Mouse (Mus musculus) urinary bladder, postnatal 4 days (tissue): Measurements from ENCODE around the gene Supt3.

Source experiments
- DNase-seq, 2 experiments: peaks; one replicate each; pipeline ENCODE4 v3.0.0; 2021 to 2022; ENCODE audit warnings: low spot score in 2 of 2

Gene Supt3

DNA sequence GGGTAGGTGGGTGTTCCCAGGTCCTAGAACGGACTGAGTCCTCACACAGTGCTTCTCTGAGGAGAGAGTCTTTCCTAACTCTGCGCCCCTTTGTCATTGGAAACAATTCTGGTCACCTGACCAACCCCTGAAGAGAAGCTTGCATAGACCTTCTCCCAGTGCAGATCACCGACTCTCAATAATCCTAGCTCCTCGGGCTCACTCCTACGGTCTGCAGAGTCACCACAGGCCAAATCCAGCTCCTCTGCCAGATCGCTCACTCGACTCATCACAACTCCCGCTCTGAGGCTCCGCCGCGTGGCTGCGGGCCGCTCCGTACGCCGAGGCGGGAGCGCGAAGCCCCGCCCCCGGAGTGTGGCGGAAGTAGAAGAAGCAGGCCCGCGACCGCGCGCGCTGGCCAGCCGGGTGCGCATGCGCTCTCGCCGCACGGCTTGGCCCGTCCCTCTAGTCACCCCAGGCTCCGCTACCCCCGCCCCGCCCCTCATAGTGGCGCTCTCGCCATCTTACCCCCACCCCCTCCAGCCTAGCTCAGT, at the start of gene Supt3:
Supt3 (plus strand) TSS at position 415 of the 533 bp plus-strand sequence.
- DNase-seq: peak; percentile 96 to 97

DNA sequence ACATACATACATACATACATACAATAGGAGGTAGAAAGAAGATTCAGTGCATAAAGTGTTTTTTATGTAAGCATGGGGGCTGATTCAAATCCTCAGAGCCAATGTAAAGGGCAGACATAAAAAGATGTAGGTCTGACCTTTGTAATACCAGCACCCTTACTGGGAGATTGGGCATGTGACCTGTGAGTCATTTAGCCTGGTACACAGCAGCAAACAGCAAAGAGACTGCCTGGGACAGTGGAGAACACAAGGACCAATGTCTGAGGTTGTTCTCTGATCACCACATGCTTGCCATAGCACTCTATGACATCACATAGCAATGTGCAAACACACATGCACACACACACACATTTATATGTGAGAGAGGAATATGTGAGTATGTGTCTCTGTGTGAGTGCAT, 49.3 kb upstream of the Supt3 start:
- no peak for DNase-seq

DNA sequence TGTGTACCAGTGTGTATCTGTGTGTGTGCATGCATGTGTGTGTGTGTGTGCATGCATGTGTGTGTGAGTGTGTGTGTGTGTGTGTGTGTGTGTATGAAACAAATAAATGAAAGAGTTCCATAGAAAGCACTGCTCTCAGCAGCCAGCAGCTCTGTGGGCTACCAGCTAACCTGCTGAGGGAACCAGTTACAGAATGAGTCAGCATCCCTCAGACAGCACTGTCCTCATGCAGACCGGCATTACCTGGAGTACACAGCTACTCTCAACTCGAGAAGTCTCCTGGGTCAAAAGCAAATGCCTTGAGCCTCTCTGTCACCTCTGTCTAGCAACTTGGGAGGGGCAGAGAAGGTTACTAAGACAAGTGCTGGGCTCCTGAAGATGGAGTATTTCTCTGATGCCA, 48.5 kb upstream of the Supt3 start:
- DNase-seq: no peak

DNA sequence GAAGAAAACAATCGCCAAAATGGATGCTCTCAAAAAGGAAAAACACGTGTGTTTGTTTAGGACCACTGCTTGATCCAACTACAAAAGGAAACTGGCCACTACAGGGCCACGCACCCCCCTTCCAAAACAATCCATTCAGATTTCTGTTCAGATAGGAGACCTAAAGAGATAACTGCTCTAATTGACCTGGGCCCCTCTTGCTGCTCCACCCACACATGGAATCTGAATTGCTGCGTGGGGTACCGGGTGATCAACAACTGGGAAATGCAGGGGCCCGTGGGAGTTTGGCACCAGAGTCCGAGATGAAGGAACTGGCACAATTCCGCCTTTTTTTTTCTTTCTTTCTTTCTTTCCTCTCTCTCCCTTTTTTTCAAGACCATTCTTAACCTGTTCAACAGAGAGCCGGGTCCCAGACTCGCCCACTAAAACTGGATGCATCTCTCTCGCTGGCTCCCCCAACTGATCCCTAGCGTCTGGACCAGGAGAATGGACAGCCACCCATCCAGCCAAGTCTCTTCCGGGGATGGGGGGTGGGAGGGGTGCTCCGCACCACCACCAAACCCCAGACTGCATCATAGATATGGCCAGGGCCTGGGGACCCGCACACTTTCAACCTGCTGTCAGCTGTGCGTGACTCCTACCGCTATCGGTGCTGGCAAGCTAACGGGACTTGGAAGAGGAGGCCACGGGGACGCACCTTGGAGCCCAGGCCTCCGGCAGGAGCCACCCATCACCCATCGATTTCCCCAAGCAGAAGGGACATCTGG, 43.2 kb upstream of the Supt3 start:
- DNase-seq: no peak

DNA sequence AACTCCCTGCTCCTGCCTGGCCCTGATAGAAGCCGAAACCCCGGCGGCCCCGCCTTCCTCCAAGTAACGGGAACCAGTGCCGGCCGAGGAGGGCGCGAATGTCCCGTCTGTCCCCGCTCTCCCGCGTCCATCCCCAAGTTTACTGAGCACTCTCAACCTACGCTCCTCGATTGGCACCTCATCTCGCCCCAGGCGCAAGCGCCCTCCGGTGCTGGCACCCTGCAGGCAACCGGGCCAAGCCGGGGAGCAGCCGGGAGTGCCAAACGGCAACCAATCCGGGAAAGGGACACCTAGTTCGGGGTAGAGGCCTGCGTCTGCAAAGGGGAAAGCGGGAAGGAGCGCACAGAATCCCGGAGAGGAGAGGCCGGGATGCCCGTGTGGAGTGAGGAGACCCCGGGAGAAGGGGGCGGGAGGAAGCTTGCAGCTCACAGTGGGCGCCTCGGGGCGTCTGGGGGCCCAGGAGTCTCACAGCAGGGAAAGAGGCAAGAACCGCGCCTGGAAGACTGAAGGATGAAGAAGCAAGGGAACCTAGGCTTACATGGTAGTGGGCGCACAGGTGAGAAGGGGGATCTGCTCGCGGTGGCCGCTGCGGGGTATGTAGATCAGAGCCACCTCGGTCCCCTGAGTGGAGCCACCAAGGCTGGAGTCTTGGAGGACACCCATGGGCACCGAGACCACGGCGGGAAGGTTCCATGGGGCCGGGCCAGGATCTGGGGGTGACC, 42.3 kb upstream of the Supt3 start:
- DNase-seq: peak in 1 of 2 experiments; percentile 34

- peak in 1 of 2 experiments; percentile 40 for DNase-seq
These were observed 41.5 kb upstream of the Supt3 start for GRCm38 (mm10) chr17:44735223-44735990.

DNA sequence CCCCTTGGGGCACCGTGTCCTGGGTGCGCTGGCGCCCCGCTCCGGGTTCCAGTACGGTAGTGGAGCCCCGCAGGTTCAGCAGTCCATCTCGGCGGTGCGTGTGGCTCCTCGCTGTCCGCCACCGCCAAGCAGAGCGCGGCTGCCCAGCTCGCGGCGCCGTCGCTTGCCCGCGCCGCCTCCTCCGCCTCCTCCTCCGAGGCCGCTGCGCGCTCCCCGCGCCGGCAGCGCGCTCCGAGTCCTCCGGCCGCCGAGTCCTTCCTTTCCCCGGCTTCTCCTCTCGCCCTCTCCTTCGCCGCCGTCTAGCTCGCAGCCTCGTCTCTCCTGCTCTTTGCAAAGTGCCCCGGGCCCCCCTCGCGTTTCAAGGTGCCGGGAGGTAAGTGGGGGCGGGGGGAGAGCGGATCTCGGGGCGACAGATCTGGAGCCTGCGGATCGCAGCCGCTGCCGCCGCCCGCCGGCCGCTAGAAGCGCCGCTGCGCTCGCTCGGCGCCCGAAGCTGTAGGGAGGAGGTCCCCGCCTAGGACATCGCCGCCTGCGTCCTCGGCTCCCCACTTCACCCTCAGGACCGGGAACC, 40.9 kb upstream of the Supt3 start:
- DNase-seq: peak; percentile 57 to 65

DNA sequence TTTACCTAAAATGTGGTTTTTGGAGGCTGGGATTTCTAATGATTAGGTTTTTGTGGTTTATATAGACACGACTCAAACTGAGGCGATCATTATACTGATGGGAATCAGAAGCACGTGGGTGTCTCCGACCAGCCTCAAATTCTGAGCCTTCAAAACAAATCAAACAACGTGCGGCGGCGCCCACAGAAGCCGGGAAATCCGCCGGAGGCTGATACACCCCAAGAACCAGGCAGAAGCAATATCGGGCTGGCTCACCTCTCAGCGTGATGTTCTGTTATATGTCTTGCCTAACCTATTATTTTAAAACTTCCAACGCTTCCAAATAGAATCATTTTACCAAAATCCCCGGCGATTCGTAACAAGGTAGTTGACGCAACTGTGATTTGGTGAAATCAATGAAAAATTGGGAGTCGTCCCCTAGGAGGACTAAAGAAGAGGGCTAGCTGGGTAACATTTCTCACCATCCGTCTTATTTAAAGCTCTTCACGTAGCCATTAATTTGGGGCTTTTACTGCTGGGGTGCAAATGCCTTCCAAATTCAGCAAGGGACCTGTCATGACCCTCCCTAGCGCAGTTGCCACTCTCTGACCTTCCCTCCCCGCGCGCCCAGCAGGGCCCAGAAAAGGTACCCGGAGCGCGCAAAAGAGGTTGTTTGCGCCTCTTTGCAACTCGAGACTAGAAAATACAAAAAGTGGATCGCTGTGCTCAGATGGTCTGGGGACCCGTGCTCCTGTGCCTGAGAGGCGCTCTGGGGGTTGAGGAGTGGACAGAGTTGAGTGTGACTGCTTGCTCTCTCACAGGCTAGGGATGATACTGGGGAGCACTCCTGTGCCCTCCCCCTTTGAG, 39.5 kb upstream of the Supt3 start:
- no peak for DNase-seq

DNA sequence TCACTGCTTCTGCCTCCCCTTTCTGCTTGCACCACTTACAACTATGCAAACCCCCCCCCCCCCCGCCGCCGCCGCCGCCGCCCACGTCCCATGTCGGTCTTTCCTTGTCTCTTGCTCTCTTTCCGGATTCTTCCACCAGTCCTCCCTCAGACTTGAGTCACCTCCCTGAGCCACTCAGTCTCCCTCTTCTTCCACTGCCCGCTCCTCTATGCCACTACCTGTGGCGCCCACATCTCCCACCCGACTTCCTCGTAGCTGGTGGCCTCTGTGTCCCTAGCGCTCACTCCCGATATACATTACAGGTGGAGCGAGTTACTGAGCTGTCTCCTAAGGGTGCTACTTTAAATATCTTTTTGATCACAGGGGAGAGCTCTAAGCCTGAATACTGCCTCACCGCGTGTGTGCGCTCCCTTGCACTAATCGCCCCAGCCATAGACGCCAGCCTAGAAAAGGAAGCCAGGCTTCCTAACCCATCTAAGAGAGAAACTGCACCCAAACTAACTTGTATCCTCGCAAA, 38.8 kb upstream of the Supt3 start:
- DNase-seq: no peak

GRCm38 (mm10) chr17:44742246-44742645, 34.7 kb upstream of the Supt3 start:
- no peak for DNase-seq

- DNase-seq: no peak
These were observed 33.2 kb upstream of the Supt3 start for GRCm38 (mm10) chr17:44743780-44744179.

- no peak for DNase-seq
These were observed 31.6 kb upstream of the Supt3 start for GRCm38 (mm10) chr17:44745378-44745777.

DNA sequence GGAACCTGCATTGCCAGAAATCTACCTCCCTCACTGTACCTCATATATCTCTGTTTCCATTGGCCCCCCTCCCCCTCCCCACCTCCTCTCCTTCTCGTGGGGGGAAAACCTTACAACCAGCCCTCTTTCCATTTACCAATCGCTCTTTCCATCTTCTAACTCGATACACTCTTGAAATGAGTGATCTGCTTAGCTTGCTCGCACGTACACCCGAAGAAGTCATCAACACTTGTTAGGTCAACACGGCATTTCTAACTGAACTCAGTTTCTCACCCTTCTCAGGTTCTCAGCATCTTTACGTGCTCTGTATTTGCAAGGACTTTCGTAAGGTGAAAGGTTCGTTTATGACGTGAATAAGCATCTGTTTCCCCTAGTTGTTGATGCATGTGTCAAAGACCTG, 10.6 kb upstream of the Supt3 start:
- no peak for DNase-seq

- no peak for DNase-seq
These were observed 10.0 kb upstream of the Supt3 start for GRCm38 (mm10) chr17:44766975-44767374.

DNA sequence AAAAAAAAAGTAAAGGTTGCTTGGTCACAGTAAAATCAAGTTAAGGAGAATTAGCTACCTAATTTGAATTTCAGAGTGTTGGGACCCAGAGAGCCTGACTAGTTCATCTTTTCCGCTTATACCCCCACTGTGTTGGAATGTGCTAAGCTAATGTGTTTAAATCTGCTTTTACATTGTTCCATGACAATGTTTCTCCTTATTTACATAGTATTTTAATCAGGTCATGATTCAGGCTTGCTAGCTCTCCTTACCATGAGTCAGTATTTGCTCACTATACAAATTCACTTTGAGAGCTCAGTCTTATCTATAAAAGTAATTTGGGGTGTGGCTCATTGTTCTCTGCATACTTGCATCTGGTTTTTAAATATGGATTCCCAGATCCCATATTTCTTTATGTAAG, 9.6 kb upstream of the Supt3 start:
- no peak for DNase-seq

GRCm38 (mm10) chr17:44768522-44768921, 8.4 kb upstream of the Supt3 start:
- no peak for DNase-seq

DNA sequence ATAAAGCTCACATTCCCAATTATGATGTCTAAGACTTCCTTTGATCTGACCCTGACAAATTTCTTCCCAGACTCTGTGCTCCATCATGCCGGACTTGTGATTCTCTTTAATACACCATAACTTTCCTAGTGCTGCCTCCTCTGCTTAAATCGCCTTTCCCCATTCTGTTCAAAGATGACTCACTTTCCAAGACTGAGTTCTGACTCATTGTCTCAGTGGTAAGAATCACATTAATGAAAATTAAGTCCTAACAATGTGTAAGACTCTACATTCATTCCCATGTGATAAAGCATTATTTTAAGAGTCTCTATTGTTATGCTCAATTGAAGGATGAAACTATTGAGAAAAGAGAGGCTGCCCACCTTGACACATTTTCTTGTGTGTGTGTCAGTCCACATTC, 6.1 kb upstream of the Supt3 start:
- DNase-seq: no peak

DNA sequence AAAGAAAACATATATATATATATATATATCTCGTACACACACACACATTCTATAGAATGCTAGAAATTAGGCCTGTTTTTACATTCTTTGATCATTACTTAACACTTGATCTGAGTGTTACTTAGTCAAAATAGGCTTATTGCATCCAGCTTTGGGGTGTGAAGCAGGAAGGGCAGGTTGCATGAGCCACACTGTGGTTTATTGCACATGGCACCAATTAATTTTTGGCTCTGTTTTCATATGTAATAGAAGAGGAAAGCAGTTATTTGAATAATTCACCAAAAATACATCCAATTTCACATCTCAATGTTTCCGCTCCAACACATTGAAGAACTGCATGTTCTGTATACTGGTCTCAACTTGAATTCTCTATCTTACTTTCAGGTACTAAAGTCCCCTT, 4.4 kb upstream of the Supt3 start:
- no peak for DNase-seq

DNA sequence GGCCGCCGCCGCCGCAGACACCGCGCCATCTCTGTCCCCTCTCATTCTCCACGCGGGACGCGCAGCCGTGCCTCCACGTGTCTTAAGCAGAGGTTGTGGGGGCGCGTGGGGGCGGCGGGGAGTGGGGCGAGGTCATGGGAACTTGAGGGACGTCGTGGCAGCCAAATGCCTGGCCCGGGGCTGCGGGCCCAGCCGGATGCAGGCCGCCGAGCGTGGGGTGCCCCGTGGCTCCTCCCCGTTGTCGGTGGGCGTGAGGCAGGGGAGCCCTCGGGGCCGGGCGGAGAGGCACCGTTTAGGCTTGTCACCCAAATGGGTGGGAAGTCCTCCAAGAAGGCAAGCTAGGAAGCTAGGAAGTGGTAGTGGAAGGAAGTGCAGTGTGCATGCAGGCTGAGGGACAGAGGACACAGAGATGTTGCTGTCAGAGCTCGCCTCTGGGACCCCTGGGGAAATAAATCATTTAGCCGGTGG, 419 bp downstream of the Supt3 start:
- peak; percentile 70 to 73 for DNase-seq

- DNase-seq: no peak
These were observed 1.2 kb downstream of the Supt3 start for GRCm38 (mm10) chr17:44778141-44778540.

DNA sequence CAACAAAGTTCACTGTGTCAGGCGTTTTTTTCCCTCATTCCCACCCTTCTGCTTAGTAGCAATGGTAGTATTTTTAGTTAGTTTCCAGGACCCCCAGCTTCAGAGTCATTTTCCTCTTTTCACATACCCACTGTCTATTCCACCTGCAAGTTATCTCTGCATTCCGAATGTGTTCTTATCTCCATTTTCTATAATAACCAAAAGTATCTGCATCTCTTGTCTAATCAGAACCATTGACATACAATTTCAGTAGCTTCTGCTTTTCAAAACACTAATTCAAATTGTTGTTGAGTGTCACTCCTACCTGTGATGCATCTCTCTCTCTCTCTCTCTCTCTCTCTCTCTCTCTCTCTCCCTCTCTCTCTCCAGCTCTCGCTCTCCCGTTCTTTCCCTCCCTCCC, 3.4 kb downstream of the Supt3 start:
- DNase-seq: no peak
